Mouse (Mus musculus) large intestine, adult 2 months (tissue): Measurements from ENCODE around the gene Rbsn. TPM values are rescaled to one million over a fixed set of nuclear protein-coding genes. Genes with fewer than 3 reads are reported as not detected.
A peak's percentile ranks its signal among the peaks of the same experiment; 100 is the strongest.

Source experiments
- DNase-seq: peaks from one replicate; pipeline ENCODE4 v3.0.0-alpha.2; 2012; ENCODE audit warnings: low read depth, low spot score
- whole genome bisulfite sequencing: fragments of 180-500 bp; shearing (Covaris S2); methylation state at CpG from one replicate; pipeline ENCODE4 v1.1.7; 2018; 5-methylcytosine and 5-hydroxymethylcytosine counted together
- polyA plus RNA-seq: library from polyadenylated mRNA; depleted of rRNA; stranded (reverse); fragments of >200 nt; gene quantifications from 2 replicates; pipeline ENCODE4 v1.2.3, GENCODE M21; 2012; rRNA removed

Rbsn gene
- polyA plus RNA-seq: 6.0 and 9.4 TPM in 2 replicates

DNA sequence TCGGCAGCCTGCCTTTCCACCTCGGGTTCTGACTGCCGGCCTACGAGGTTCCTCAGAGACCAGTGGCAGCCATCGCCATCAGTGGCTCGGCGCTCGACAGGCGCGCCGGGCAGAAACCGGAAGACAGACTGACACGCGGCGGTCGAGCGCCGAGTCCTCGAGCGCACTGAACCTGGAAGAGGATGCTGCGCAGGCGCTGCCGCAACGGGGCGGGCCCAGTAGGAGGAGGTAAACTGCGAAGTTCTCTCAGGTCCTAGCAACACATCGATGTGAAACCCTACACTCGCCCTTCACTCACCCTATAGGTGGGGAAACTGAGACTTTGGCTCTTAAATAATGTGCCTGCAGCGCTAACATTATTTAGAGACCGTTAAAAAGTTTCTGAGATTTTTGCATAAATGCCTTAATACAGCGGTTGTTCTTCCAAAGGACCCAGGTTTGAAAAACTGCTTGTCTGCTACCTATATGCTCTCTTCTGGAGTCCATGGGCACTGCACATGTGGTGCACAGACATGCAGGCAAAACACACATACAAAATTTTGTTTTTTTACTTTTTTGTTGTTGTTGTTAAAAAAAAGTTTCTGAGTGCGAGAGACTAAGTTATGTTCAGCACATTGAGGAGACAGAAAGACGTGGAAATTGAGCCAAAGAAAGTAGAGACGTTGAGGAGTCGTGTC is at the start of gene Rbsn:
Rbsn (minus strand) TSS at position 153 of the 677 bp plus-strand sequence.
- 9% methylated on average over 35 of the region's 35 CpGs for WGBS
- DNase-seq: peak; percentile 78

DNA sequence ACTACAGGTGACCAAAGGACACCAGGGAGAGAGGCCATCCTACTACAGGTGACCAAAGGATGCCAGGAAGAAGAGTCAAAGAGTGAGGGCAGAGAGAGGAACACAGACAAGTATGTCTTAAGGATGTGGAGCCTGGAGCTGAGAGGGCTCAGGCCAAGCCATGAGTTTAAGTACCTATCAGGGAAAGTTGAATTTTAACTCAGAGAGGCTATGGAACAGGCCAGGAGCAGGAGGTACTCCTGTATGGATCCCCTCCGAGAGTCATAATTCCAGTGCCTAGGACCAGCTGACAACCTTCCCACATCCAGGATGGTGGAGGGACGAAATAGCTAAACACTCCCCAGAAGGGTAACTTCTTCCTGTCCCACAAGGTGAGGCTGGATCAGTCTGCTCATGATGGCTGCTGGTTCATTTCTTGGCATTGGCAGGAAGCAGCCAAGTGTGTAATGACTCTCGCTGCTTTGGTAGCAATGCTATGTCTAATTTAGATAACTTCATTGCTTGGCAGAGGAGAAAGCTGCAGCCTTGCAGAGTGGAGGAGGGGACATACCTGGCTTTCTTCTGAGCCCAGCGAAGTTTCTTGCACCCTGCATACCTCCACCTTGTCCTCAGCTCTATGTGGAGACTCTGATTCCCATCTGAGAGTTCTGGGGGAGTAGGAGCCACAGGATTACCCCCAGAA is 46.6 kb upstream of the Rbsn start:
- no peak for DNase-seq
- 51% methylated on average over 4 of the region's 4 CpGs for WGBS

DNA sequence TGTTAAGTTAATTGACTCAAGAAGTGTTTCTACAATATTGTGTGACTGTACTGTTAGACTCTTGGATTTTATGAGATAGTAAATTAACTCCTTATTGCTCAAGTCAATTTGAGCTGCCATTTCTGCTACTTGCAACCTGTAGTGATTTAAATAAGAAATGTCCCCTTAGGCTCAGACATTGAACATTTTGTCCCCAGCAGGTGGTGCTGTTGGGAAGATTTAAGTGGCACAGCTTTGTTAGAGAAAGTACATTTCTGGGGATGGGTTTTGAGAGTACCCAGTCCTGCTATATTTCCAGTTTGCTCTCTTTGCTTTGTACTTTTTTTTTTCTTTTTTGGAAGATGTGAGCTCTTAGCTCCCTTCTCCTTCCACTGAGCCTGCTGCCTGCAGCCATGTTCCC is 40.6 kb upstream of the Rbsn start:
- no peak for DNase-seq

DNA sequence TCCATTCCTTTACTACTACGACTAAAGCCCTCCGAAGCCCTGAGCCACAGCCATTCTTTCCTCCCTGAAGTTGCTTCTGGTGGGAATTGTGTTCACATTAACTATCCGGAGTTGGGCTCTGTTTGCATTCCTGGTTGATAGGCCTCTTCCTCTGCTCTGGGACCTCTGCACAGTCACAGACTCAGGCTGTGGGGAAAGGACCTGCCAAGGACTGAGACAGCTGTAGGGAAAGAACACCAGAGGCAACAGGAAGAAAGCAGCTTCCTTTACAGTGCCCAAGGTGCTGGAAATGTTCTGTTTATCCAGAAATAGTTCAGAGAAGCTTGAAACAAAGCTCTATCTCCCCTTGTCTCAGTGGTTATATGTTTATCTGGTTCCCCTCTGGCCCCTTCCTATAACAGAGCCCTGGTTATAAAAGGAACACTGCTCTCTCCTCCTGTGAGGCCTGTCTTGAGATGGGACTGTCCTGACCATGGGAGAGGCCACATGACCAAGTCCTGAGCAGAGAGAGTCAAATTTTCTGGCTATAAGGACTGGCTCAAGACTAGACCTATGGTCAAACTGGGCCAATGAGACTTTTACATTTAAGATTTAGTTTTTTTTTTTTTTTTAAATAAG is 38.6 kb upstream of the Rbsn start:
- DNase-seq: no peak
- 57% methylated on average over 3 of the region's 3 CpGs for WGBS

DNA sequence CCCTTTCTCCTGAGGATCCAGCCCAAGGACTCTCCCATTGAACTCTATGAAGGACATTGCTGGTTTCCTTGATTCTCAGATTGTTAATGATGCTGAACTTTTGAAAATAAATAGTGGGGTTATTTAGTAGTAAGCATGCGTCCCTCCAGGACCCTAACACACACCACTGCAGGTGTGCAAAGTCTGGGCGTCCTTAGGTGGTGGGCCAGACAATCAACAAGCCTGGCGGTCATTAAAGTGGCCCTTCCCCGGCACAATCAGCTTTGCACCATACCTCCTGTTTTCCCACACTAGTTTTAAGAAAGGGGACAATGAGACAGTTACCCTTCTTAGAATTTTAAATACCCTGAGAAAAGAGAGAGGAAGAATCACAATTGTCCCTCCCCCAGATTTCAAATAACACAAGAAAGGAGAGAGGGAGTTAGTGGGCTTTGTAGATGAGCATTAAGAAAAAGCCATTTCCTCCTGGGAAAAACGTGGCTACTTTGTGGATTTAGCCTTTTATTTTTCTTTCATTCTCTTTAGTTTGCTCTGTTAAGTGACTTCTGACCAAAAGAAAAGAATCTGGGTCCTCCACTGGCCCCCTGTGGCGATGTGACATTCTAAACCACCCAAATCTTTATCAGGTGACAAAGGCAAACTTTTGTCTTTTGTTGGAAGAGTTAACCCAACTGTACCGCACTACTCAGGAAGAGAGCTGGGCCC is 32.6 kb upstream of the Rbsn start:
- no peak for DNase-seq
- WGBS: 35% methylated on average over 7 of the region's 7 CpGs

DNA sequence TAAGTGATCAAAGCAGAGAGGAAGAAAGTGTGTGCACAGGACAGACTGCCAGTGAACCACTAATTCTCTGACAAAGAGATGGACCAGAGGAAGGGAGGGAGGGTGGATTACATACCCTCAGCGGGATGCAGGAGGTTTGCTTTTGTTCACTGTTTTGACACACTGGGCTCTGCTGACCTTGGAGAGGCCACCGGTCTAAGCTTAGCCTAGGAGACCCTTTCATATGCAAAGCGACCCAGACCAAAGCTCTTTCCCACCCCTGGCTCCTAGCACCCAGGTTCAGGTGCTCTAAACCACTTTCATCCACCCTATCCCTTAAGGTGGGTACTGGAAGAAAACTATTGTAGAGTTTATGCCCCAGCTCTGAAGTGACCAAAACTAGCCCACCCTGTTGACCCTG is 31.6 kb upstream of the Rbsn start:
- no peak for DNase-seq
- WGBS: 33% methylated on average over 3 of the region's 3 CpGs

DNA sequence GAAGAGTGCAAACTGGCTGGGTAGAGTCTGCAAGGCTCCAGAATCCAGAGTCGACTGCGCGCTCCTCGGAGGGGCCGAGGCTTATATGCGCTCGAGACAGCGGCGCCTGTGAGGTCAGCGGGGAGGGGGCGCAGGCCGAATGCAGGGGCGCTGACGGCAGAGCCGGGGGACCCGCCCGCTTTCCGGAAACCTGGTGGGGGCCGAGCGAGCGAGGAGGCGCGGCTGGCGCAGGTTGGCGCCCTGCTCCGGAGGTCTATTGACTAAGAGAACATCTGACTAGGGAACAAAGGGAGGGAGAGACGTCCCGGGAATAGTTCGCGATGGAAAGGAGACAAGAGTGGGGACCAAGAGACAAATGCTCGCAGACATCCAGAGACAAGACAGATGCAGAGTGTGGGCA is 29.9 kb upstream of the Rbsn start, which contains the start of gene Trh:
Trh (minus strand) TSS at position 60 of the 400 bp plus-strand sequence.
- 2% methylated on average over 31 of the region's 31 CpGs for WGBS
- no peak for DNase-seq

DNA sequence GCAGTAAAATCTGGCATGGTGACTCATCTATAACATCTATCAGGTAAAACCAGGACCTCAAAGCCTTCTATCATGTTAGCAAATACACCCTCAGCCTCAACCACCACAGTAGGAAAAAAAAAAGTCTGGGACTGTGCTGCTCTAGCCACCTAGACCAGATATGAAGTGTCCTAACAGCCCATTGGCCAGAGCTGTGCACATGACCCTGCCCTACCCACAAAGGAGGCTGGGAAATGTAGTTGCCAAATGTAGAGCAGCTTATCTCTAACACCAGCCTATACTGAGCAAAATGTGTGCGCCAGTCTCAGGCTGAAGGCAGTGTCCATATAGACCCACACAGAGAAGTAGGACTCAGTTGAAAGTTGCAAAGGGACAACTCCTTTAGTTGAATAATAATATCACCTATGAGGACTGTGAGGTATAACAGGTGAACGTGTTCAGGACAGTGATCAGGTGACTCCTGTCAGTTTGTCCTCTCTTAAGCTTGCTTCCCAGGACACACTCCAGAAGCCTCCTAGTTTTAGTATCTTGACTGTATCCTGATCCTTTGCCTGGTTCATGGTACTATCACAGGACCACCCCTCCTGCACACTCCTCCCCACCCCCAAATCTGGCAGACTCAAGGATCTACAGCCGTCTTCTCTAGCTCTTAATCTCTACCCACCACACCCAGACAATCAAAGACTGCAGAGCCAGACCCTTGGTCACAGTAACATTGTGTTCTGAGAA is 26.6 kb upstream of the Rbsn start:
- 49% methylated on average over 3 of the region's 3 CpGs for WGBS
- DNase-seq: peak; percentile 8

DNA sequence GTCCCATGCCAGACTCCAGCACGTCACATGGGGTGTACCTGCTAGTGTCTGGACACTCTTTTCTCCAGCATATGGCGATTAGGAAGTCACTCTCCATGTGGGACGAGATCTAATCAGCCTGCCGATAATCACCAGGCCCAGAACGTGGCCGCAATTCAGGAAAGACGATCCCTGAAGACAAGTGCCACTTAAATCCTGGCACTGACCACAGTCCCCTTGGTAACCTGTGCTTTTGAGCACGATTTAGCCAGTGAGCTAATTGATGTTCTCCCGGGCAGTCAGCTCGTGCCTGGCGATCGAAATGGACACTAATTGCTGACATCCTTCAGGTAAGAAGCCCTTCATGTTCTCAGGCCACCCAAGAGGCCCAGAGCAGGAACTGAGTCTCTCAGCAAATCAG is 20.3 kb upstream of the Rbsn start:
- DNase-seq: no peak
- 65% methylated on average over 12 of the region's 12 CpGs for WGBS

DNA sequence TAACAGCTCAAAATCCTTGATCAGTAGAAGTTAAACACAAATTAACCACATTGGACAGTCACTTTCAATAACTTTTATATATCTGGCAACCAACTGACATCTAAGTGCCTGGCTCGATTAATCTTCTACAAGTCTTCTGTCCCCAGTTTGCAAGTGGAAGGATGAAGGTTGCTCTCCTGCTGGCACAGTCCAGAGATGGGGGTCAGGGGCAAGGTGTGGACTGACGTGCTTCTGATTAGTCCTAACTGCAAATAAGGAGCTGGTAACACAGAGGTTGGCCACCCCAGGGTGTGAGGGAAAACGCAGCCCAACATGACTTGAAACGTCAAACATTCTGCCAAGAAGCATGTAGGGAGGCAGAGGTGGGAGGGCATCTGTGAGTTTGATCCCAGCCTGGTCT is 17.0 kb upstream of the Rbsn start:
- DNase-seq: no peak
- 69% methylated on average over 4 of the region's 4 CpGs for WGBS

DNA sequence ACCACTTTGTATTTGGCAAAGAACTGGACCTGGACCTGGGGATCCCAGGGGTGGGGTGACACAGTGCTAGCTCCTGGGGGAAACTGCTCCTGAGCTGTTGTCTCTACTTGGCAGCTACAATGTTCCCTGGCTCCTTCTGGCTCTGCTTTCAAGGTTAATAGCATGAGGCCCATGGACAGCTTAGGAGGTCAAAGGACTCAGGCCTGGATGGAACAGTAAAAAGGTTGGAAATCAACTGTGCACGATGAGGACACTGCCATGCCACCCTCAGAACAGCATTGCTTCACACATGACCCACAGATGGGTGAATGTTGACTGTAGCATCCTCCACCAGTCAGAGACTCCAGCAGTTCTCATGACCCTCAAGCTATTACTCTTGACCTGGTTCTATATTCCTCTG is 16.6 kb upstream of the Rbsn start:
- no peak for DNase-seq
- WGBS: 43% methylated on average over 1 of the region's 1 CpGs

DNA sequence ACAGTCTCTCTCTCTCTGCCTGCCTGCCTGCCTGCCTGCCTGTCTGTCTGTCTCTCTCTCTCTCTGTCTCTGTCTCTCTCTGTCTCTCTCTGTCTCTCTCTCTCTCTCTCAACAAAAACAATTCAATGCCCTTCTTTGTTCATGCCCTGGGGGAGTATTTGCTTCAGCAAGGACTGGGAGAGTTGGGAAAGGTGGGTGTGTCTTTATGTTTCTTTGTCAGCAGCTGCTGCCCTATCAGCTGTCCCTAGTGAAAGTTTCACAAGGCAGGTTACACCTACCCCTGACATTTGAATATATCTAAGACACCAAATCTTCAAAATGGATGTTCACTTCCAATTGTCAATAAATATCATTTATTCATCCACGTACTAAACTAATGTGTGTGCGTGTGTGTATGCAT is 14.9 kb upstream of the Rbsn start:
- no peak for DNase-seq
- WGBS: 75% methylated on average over 2 of the region's 2 CpGs

DNA sequence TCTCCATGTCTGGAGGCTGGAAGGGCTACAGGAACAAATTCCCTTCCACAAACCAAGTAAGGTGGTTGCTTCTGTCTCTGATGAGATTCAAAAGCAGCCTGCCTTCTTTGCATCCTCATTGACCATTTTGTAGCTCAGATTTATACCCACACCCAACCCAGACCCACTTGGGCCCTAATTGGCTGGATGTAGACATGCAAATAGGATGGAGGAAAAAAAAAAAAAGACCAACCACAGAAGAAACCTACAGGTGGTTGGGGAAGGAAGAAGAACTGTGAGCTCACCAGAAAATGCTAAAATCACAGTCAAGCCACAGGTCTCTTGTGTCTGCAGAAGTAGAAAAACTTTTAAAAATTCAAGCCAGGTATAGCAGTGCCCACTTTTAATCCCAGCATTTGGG is 14.4 kb upstream of the Rbsn start:
- DNase-seq: no peak

DNA sequence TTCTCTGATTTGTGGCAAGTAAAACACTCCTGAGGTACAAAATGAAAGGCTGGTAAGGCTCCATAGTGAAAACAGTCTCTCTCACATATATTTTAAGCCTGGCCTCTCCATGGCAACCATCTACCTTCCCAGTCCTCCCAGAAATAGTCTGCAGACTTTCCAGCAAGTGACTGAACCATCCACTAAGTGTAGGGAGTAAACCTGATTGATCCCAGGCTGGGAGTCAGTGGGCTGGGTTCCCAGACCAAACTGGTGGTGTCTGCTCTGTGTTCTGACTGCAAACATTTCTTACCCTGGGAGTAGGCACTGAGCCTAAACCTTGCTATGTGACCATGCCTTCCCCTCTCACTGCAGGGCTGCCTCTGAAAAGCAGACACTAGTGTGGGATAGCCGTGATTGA is 10.3 kb upstream of the Rbsn start:
- 80% methylated on average over 1 of the region's 1 CpGs for WGBS
- no peak for DNase-seq

DNA sequence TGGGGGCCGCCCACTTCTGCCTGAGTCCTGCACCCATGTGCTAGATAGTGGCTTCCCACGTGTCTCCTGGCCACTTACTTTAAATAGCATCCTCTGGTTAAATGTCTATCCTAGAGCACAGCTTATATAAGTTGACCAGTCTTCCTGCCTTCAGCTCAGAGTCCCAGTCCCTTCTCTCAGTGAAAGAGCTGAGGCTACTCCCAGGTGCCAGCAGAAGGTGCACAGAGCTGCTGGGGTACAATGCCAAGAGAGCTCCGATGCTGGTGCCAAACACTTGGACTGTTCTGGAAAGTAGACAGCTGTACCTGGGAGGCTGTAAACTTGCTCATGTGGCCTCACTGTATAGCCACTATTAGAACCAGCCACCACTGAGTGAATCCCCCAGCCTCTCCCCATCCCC is 7.3 kb upstream of the Rbsn start:
- 71% methylated on average over 3 of the region's 3 CpGs for WGBS
- no peak for DNase-seq

DNA sequence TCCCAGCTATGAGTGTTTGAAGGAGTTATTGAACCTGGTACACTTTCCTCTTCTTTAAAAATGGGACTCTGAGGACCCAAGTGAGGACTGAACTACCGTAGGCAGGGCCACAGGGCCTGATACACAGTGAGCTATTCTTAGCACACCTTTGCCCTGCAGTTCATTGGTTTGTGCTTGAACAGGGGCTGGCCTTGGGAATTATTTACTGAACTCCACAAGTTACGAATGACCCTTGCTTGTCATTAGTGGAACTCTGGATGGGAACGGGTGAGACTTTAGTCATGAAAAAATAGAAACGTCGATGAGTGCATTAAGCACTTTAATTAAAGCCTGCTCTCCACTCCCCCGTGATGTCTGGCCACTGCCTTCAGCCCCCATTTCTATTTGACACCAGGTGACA is 6.9 kb upstream of the Rbsn start:
- 61% methylated on average over 6 of the region's 6 CpGs for WGBS
- no peak for DNase-seq

DNA sequence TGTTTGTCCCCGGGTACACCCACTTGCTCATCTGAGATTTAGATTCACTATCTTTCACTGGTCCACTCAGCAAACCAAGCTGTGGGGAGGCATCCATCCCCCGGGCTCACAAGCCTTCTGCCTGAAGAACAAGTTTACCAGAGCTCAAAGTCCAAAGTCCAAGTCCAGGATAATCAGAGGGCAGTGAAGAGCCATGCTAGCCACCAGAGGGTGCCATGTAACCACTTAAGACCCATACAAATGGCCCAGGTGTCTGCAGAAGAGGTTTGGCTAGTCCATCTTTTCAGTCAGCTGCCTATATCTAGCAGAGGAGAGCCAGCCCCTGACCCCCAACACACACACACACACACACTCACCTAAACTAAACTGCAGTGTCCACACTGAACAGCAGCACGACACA is 4.7 kb upstream of the Rbsn start:
- DNase-seq: peak; percentile 80
- WGBS: 36% methylated on average over 3 of the region's 3 CpGs

DNA sequence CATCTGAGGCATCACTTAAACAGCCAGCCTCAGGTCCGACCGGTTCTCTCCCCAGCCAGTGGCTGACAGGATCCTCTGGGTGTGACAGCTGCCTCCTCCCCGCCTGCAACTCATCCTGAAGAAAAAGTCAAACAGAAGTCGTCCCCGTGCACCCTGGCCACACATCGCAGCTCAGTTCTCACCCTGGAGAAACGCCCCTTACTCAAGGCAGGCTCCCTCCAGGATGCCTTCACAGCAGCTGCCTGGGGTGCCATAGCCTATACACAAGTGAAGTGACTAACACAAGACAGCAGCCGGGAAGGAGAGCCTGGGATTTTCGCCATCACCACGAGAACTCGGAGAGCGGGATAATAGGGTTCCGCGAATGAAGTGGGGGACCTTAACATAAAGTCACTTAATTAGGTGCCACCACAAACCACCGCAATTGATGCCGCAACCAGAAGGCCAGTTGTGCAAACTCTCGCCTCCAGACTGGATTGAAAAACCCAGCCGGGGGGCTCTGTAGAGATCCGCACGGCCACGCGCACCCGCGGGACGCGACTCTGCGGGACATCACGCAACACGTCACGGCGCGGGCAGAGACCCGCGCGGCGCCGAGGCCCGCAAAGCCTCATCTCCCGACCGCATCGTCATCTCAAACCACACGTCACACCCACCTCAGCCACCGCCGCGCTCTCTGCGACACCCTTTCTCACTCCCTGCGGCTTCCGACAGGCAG is 511 bp downstream of the Rbsn start:
- no peak for DNase-seq
- WGBS: under 1% methylated on average over 48 of the region's 48 CpGs

DNA sequence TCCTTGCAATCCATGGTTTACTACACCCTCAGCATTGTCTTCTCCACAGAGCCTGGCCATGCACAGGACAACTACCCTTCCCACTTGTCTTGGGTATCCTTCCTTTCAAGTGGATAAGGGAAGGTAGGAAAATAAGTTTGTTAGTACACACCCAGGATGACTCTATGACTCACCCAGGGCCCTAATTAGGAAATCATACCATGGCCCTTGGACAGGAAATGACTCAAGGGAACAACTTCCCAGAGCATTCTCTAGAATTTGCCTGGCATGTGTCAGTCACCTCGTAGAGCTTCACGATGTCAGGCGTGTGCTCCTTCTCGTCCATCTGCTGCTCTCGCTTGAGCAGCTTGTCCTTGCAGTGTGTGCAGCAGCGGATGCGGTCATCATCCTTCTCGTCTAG is 15.3 kb downstream of the Rbsn start:
- no peak for DNase-seq
- WGBS: 79% methylated on average over 8 of the region's 8 CpGs
